Mouse (Mus musculus) forebrain, embryonic 12.5 days (tissue): ENCODE results near the gene Leo1. TPM values are rescaled to one million over a fixed set of nuclear protein-coding genes. Genes with fewer than 3 reads are reported as not detected.
A peak's percentile ranks its signal among the peaks of the same experiment; 100 is the strongest.

Experiments
- ATAC-seq: fragments of 200-750 bp; cut with Nextera tagmentation; 2 replicates; pipeline ENCODE4 v1.8.0; 2017; ENCODE audit warnings: moderate TSS enrichment; ENCODE audit not compliant: low FRiP score
- H3K27ac ChIP-seq: fragments of 300-500 bp; sonication (generic); 2 replicates; pipeline ENCODE4 v1.5.1; 2016; ENCODE audit warnings: mild to moderate bottlenecking
- H3K27me3 ChIP-seq: fragments of 300-500 bp; sonication (generic); 2 replicates; pipeline ENCODE4 v1.6.1; 2016; ENCODE audit warnings: mild to moderate bottlenecking
- H3K36me3 ChIP-seq: fragments of 300-500 bp; sonication (generic); replicated peaks from 2 replicates; pipeline ENCODE4 v1.6.1; 2016; ENCODE audit warnings: mild to moderate bottlenecking
- H3K4me1 ChIP-seq: fragments of 300-500 bp; sonication (generic); 2 replicates; pipeline ENCODE4 v1.6.1; 2016
- H3K4me2 ChIP-seq: fragments of 300-500 bp; sonication (generic); 2 replicates; pipeline ENCODE4 v1.6.1; 2016; ENCODE audit warnings: mild to moderate bottlenecking, moderate library complexity
- H3K4me3 ChIP-seq: fragments of 300-500 bp; sonication (generic); replicated peaks from 2 replicates; pipeline ENCODE4 v1.5.1; 2016; ENCODE audit warnings: mild to moderate bottlenecking
- H3K9ac ChIP-seq: fragments of 300-500 bp; sonication (generic); 2 replicates; pipeline ENCODE4 v1.6.1; 2016; ENCODE audit warnings: mild to moderate bottlenecking
- H3K9me3 ChIP-seq: fragments of 300-500 bp; sonication (generic); 2 replicates; pipeline ENCODE4 v1.6.1; 2016
- WGBS: fragments of 180-500 bp; shearing (Covaris S2); methylation state at CpG from one replicate; pipeline ENCODE4 v1.1.7; 2016; 5-methylcytosine and 5-hydroxymethylcytosine counted together
- polyA plus RNA-seq: library from polyadenylated mRNA; unstranded; fragments of >200 nt; fragmentation: Nextera tagmentation; extraction: Ambion mirVana; gene quantifications from 2 replicates; pipeline ENCODE4 v1.2.1, GENCODE M21; 2016

Gene Leo1
- polyA plus RNA-seq, 1 experiment from 2014 or later = 55.1 TPM

DNA sequence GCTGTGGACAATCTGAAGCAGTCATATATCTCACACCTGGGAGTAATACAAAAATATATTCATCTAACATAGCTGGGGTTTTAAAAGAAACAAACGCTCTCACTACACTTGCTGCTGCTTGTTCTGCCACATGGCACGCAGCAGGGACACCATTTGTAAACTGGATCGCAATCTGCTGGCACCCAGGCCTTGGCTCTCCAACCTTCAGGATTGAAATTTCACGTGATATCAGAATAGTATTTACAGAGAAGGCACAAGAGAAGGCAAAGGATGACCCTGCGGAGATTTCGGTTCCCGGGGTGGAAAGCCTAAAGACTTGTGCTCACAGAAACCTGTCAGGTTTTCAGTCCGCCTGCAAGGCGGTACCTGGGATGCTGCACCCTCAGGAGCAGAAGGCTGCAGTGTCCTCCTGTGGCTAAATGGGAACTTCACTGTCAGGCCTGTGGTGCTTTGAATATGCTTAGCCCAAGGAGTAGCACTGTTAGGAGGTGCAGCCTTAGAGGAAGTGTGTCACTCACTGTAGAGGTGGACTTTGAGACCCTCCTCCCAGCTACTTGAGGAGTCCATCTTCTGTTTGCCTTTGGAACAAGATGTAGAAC lies 53.2 kb downstream of the Leo1 start:
- Histone ChIP-seq H3K27me3 (no peaks in the 10 kb centered on the region), H3K4me1 (no peaks in the 10 kb centered on the region), H3K9me3 (peaks cover 3% of the 10 kb centered on the region; the same call in 1 of the 2 replicates), H3K36me3 (peaks cover 13% of the 10 kb centered on the region), H3K4me3 (no peak overlapping the region), H3K9ac (no peak overlapping the region), H3K27ac (no peak overlapping the region), H3K4me2 (no peak overlapping the region)
- no peak for ATAC-seq
- 86% methylated on average over 9 of the region's 9 CpGs for whole genome bisulfite sequencing

DNA sequence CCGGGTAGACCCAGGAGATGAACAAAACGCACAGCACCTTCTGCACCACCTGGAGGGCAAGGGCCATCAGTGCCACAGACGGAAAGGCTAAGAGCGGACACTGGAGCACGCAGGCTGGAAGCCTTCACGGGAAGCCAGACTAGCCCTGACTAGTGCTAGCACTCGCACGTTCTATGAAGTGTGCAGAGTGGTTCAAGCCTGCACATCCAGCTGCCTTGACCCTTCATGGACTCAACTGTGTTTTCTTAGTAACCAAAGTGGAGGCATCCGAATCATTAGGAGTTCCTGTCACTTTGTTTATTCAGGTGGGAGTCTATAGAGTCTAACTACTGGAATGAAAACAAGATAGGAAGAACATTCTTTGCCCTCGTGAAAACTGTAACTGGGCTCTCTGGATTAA lies 54.6 kb downstream of the Leo1 start:
- H3K4me1 ChIP-seq = no peaks in the 10 kb centered on the region
- 90% methylated on average over 10 of the region's 10 CpGs for WGBS
- H3K36me3 ChIP-seq = peaks cover 21% of the 10 kb centered on the region
- no peak overlapping the region for H3K4me3 ChIP-seq
- no peak overlapping the region for H3K4me2 ChIP-seq
- H3K9ac ChIP-seq = no peak overlapping the region
- ATAC-seq = no peak
- H3K9me3 ChIP-seq = peaks cover 3% of the 10 kb centered on the region; the same call in 1 of the 2 replicates
- H3K27ac ChIP-seq = 0 out of 2 replicates have a peak overlapping the region, but pooled peaks have one; percentile 19
- no peaks in the 10 kb centered on the region for H3K27me3 ChIP-seq

- WGBS = 93% methylated on average over 7 of the region's 7 CpGs
- Histone ChIP-seq H3K9me3 (peaks cover 3% of the 10 kb centered on the region; the same call in 1 of the 2 replicates), H3K4me3 (no peak overlapping the region), H3K4me2 (no peak overlapping the region), H3K27me3 (no peaks in the 10 kb centered on the region), H3K9ac (no peak overlapping the region), H3K36me3 (peaks cover 35% of the 10 kb centered on the region), H3K4me1 (no peaks in the 10 kb centered on the region), H3K27ac (no peak overlapping the region)
- no peak for ATAC-seq
Measured at GRCm38 (mm10) chr9:75498571-75498970, 57.2 kb downstream of the Leo1 start.

DNA sequence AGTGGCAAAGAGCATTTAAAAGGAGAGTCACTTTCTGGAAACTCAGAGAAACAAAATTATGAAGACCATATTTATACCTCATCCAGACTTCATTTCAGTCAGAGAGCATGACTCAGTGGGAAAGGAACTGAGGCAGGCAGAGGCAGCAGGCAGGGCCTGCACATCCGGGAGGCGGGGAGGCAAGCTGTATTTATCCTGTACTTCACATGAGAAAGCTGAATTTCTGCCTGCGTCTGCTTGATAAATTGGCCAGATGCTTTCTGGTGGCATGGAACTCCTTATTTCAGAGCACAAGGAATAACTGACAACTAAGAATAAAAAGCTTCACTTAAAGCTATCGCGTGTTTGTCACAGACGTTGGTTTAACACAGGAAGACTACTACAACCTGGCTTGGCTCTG lies 63.0 kb downstream of the Leo1 start:
- no peak overlapping the region for H3K9ac ChIP-seq
- H3K36me3 ChIP-seq = peaks cover 64% of the 10 kb centered on the region
- H3K4me1 ChIP-seq = no peaks in the 10 kb centered on the region
- H3K4me3 ChIP-seq = no peak overlapping the region
- no peak for ATAC-seq
- H3K4me2 ChIP-seq = no peak overlapping the region
- no peak overlapping the region for H3K27ac ChIP-seq
- H3K9me3 ChIP-seq = no peaks in the 10 kb centered on the region
- WGBS = 94% methylated on average over 6 of the region's 6 CpGs
- no peaks in the 10 kb centered on the region for H3K27me3 ChIP-seq

DNA sequence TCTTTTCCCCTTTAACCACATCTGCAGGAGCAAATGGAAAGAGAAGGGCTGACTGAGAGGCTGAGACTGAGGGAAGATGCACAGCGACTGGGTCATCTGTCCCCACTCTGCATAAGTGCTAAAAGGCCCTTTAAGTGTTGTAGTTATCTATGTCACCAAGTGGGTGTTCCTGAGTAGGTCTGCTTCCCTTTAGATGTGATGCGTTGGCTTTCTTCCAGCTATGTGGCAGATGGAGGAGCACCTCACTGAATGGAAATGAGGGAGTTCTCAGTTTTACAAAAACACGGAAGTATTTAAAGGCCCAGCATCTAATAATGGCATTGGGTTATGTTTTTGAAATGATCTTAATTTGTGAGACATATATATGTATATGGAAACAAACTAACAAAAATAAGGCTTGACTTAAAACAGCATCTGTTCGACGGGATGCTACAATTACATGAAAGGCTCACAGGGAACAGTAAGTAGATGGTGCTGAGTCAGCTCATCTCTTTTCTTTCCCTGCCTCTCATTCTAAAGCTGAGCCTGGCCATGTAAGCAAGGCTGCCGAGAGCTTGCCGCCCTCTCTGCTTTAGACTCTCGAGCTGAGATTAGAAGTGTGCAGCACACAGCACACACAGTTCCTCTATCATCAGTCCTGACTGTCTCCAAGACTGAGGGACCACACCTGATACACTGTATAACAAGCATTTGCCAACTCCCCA lies 70.1 kb downstream of the Leo1 start:
- peak overlapping the region; percentile 43; the same call in 1 of the 2 replicates for H3K27ac ChIP-seq
- H3K4me2 ChIP-seq = no peak overlapping the region
- H3K36me3 ChIP-seq = peaks cover 41% of the 10 kb centered on the region
- 0 out of 2 replicates have a peak, but pooled peaks have one; percentile 20 for ATAC-seq
- H3K27me3 ChIP-seq = no peaks in the 10 kb centered on the region
- H3K9ac ChIP-seq = no peak overlapping the region
- H3K9me3 ChIP-seq = no peaks in the 10 kb centered on the region
- H3K4me3 ChIP-seq = no peak overlapping the region
- 80% methylated on average over 8 of the region's 8 CpGs for WGBS
- H3K4me1 ChIP-seq = 0 out of 2 replicates have a peak, but pooled peaks cover 5% of the 10 kb centered on the region

GRCm38 (mm10) chr9:75515464-75516113 lies 74.3 kb downstream of the Leo1 start:
- H3K27ac ChIP-seq = no peak overlapping the region
- 0 out of 2 replicates have a peak, but pooled peaks cover 5% of the 10 kb centered on the region for H3K4me1 ChIP-seq
- WGBS = 68% methylated on average over 12 of the region's 12 CpGs
- H3K9ac ChIP-seq = no peak overlapping the region
- no peak overlapping the region for H3K4me2 ChIP-seq
- H3K27me3 ChIP-seq = no peaks in the 10 kb centered on the region
- peaks cover 7% of the 10 kb centered on the region; the same call in 1 of the 2 replicates for H3K36me3 ChIP-seq
- no peak overlapping the region for H3K4me3 ChIP-seq
- ATAC-seq = peak; percentile 75; the same call in 1 of the 2 replicates
- no peaks in the 10 kb centered on the region for H3K9me3 ChIP-seq

Other genes starting within 250 kb of the Leo1 start
- 0.63 and 1.3 TPM in 2 replicates for gene Myo5c, start 209.5 kb upstream of the Leo1 start, polyA plus RNA-seq
- 32.6 and 35.5 TPM in 2 replicates for gene Gnb5, start 135.2 kb upstream of the Leo1 start, polyA plus RNA-seq
- not detected in 2 replicates for gene Bcl2l10, start 93.8 kb upstream of the Leo1 start, polyA plus RNA-seq
- gene Mapk6, start 31.5 kb upstream of the Leo1 start, polyA plus RNA-seq = 167 and 177 TPM in 2 replicates
- gene Tmod3, start 118.1 kb downstream of the Leo1 start, polyA plus RNA-seq = 101 and 103 TPM in 2 replicates
- 112 and 121 TPM in 2 replicates for gene Tmod2, start 169.8 kb downstream of the Leo1 start, polyA plus RNA-seq
- 13.8 and 15.5 TPM in 2 replicates for gene Lysmd2, start 184.2 kb downstream of the Leo1 start, polyA plus RNA-seq
- gene Scg3, start 242.5 kb downstream of the Leo1 start, polyA plus RNA-seq = 65.0 and 81.2 TPM in 2 replicates